Mouse (Mus musculus) ES-Bruce4 (cell line): ENCODE results near the gene Stard9.

Experiments used
- EP300 ChIP-seq: IDR thresholded peaks from 2 replicates; pipeline ENCODE4 v1.6.1; 2011; ENCODE audit warnings: low read depth, low read length; ENCODE audit not compliant: insufficient read depth
- POLR2A ChIP-seq: IDR thresholded peaks from one replicate; pipeline ENCODE4 v1.8.1; 2011; ENCODE audit warnings: low read length; ENCODE audit not compliant: insufficient read depth

DNA sequence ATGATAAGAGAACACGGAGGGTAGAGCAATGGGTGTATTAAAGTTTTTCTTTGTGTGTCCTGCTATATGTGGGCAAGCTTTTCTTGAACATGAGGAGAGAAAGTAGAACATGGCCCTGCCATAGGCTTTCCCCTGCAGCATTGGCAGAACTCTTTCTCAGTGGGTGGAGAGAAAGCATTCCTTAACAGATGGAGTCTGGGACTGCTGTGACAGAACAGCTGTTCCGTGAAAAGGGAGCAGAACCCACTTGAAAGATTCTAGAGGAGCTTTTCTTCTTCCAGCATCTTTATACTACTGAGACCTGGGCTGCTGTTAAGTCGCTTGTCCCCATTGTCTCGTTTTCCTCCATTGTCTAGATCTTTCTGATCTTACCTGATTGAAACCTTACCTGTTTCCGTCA is 39.2 kb upstream of the Stard9 start:
- TF ChIP-seq EP300, result no peak
- no peak for TF ChIP-seq POLR2A
